9 mouse cellular contexts compared by ENCODE assay signal in genomic region chr10:81483983-81484382, GRCm38 (mm10). TPM values are rescaled to one million over a fixed set of nuclear protein-coding genes. Genes with fewer than 3 reads are reported as not detected.
A peak's percentile ranks its signal among the peaks of the same experiment; 100 is the strongest.
DNase-seq lines count a peak whose midpoint lies in the region; ATAC-seq and TF ChIP-seq lines count a peak whose summit lies in the region.
"Had no signal": no experiment of that assay in that cellular context is flagged by ENCODE, and none has a peak within 500 bp of the region (broad histone marks: within the 10 kb centered on the region; RNA-seq: fewer than 3 reads in every experiment).

No protein-coding gene starts in this region.

- no peak overlapping the region for H3K27ac ChIP-seq in kidney, embryonic 15.5 days
- H3K27ac ChIP-seq in CH12.LX (ENCODE audit: insufficient read depth, low read depth) = no peak overlapping the region
- H3K27ac ChIP-seq in hindbrain, embryonic 15.5 days (replicated peaks) = peak overlapping the region; percentile 44; the same call in 1 of the 2 replicates
- no peak overlapping the region for H3K27ac ChIP-seq in intestine, embryonic 15.5 days
- H3K27ac ChIP-seq: limb, embryonic 12.5 days had no signal

- peaks cover 32% of the 10 kb centered on the region for H3K27me3 ChIP-seq in kidney, embryonic 15.5 days
- peaks cover 30% of the 10 kb centered on the region for H3K27me3 ChIP-seq in CH12.LX (replicated peaks)
- no peaks in the 10 kb centered on the region for H3K27me3 ChIP-seq in hindbrain, embryonic 15.5 days
- peaks cover 22% of the 10 kb centered on the region for H3K27me3 ChIP-seq in intestine, embryonic 15.5 days (replicated peaks)

- no peak for TF ChIP-seq POLR2A in CH12.LX (IDR thresholded peaks at IDR 0.05; ENCODE audit: low read depth, low read length)

- no peaks in the 10 kb centered on the region for H3K79me2 ChIP-seq in CH12.LX (replicated peaks; ENCODE audit: control insufficient read depth, extremely low read depth, insufficient read depth, poor library complexity, severe bottlenecking)

- H3K4me3 ChIP-seq in kidney, embryonic 15.5 days (replicated peaks) = no peak overlapping the region
- no peak overlapping the region for H3K4me3 ChIP-seq in CH12.LX (replicated peaks in 1 of 3; ENCODE audit: low read depth in 2 of 3, low read length in 2 of 3, poor library complexity in 1 of 3)
- no peak overlapping the region for H3K4me3 ChIP-seq in hindbrain, embryonic 15.5 days
- H3K4me3 ChIP-seq in intestine, embryonic 15.5 days (replicated peaks) = no peak overlapping the region
- H3K4me3 ChIP-seq: limb, embryonic 12.5 days had no signal

- no peak for TF ChIP-seq EP300 in CH12.LX (IDR thresholded peaks at IDR 0.05; ENCODE audit: low read length)

- no peak overlapping the region for H3K4me2 ChIP-seq in kidney, embryonic 15.5 days
- no peak overlapping the region for H3K4me2 ChIP-seq in CH12.LX (ENCODE audit: insufficient read depth, low read depth, poor library complexity, severe bottlenecking)
- H3K4me2 ChIP-seq in hindbrain, embryonic 15.5 days = no peak overlapping the region
- no peak overlapping the region for H3K4me2 ChIP-seq in intestine, embryonic 15.5 days (replicated peaks)
- H3K4me2 ChIP-seq: limb, embryonic 12.5 days had no signal

- in situ Hi-C loops in CH12.LX (cut with MboI; ENCODE audit: low pct_ligation_motif_present, low pct_unique_long_range_greater_than_20kb, low sequenced_read_pairs) = no loop called here

- H3K4me1 ChIP-seq in kidney, embryonic 15.5 days = peaks cover 10% of the 10 kb centered on the region; the same call in 1 of the 2 replicates
- H3K4me1 ChIP-seq in CH12.LX (ENCODE audit: control insufficient read depth in 1 of 2, insufficient read depth in 2 of 2) = peaks cover 3 to 4% of the 10 kb centered on the region in 2 experiments; a peak in 3 of 4 replicates
- H3K4me1 ChIP-seq in hindbrain, embryonic 15.5 days (replicated peaks) = peaks cover 30% of the 10 kb centered on the region
- 0 out of 2 replicates have a peak, but pooled peaks cover 8% of the 10 kb centered on the region for H3K4me1 ChIP-seq in intestine, embryonic 15.5 days (replicated peaks)

- H3K9ac ChIP-seq in kidney, embryonic 15.5 days = no peak overlapping the region
- no peak overlapping the region for H3K9ac ChIP-seq in CH12.LX (ENCODE audit: insufficient read depth, low read depth)
- no peak overlapping the region for H3K9ac ChIP-seq in hindbrain, embryonic 15.5 days
- no peak overlapping the region for H3K9ac ChIP-seq in intestine, embryonic 15.5 days
- H3K9ac ChIP-seq: limb, embryonic 12.5 days had no signal

- TF ChIP-seq CTCF in CH12.LX (conservative IDR thresholded peaks at IDR 0.05 in 1 of 2, IDR thresholded peaks at IDR 0.05 in 1 of 2; ENCODE audit: low read depth in 2 of 2, low read length in 2 of 2) = peak; percentile 20 to 69; a peak in 2 of 4 replicates

- H3K9me3 ChIP-seq in kidney, embryonic 15.5 days (replicated peaks) = no peaks in the 10 kb centered on the region
- H3K9me3 ChIP-seq in CH12.LX (replicated peaks; ENCODE audit: low read length) = no peaks in the 10 kb centered on the region
- no peaks in the 10 kb centered on the region for H3K9me3 ChIP-seq in hindbrain, embryonic 15.5 days
- H3K9me3 ChIP-seq in intestine, embryonic 15.5 days = no peaks in the 10 kb centered on the region
- H3K9me3 ChIP-seq: limb, embryonic 12.5 days had no signal

- DNase-seq in kidney, postnatal 14 days = peak; percentile 44
- peak; percentile 53 for DNase-seq in CH12.LX (ENCODE audit: extremely low read depth)
- peak; percentile 66 to 80 for DNase-seq in cerebellum, postnatal 14 days
- peak; percentile 66 for DNase-seq in retina, embryonic 14.5 days (ENCODE audit: low spot score)
- DNase-seq in layer of hippocampus, adult 9-10 months (ENCODE audit: low spot score) = no peak

- no peak for ATAC-seq in kidney, embryonic 15.5 days (replicated peaks; ENCODE audit: low FRiP score)
- no peak for ATAC-seq in hindbrain, embryonic 15.5 days (ENCODE audit: low FRiP score, low read depth)
- no peak for ATAC-seq in intestine, embryonic 15.5 days

- peaks cover 28% of the 10 kb centered on the region for H3K36me3 ChIP-seq in kidney, embryonic 15.5 days
- peaks cover 30 to 38% of the 10 kb centered on the region in 2 experiments for H3K36me3 ChIP-seq in CH12.LX (replicated peaks in 1 of 2; ENCODE audit: control insufficient read depth in 1 of 2, insufficient read depth in 1 of 2, low read length in 1 of 2)
- H3K36me3 ChIP-seq in hindbrain, embryonic 15.5 days = peaks cover 26% of the 10 kb centered on the region
- peaks cover 23% of the 10 kb centered on the region; the same call in 1 of the 2 replicates for H3K36me3 ChIP-seq in intestine, embryonic 15.5 days

- 23% methylated on average over 9 of the region's 9 CpGs for WGBS in kidney, embryonic 15.5 days
- WGBS in hindbrain, embryonic 15.5 days = 12% methylated on average over 9 of the region's 9 CpGs
- WGBS in intestine, embryonic 15.5 days = 24% methylated on average over 9 of the region's 9 CpGs

- peak; percentile 24 for TF ChIP-seq RAD21 in CH12.LX (IDR thresholded peaks at IDR 0.05; ENCODE audit: low read depth, low read length)

- dilution Hi-C loops in CH12.LX (cut with MboI; ENCODE audit: extremely low pct_ligation_motif_present, extremely low pct_unique_long_range_greater_than_20kb, low sequenced_read_pairs) = no loop called here

TF ChIP-seq in CH12.LX, 34 proteins besides CTCF, POLR2A, EP300 and RAD21:
- TF ChIP-seq UBTF (IDR thresholded peaks at IDR 0.05; ENCODE audit: low read depth, low read length) = no peak
- TF ChIP-seq ZNF384 (IDR thresholded peaks at IDR 0.05; ENCODE audit: low read depth, low read length) = peak; percentile 57
- no peak for TF ChIP-seq SIN3A (IDR thresholded peaks at IDR 0.05; ENCODE audit: low read length)
- TF ChIP-seq TCF12 (IDR thresholded peaks at IDR 0.05; ENCODE audit: low read depth, low read length) = no peak
- peak; percentile 30; the same call in 1 of the 2 replicates for TF ChIP-seq SMC3 (IDR thresholded peaks at IDR 0.05; ENCODE audit: low read depth, low read length)

RNA-seq across cellular contexts. Expression of gene Celf5, which starts 1.5 kb away (rescaled TPM):
- 0.50 and 0.82 TPM in 2 replicates for polyA plus RNA-seq in kidney, embryonic 15.5 days (2015; fragmentation: Nextera tagmentation; extraction: Ambion mirVana)
- 0.08 and 0.17 TPM in 2 replicates for total RNA-seq in CH12.LX (2012; rRNA removed)
- not detected in 2 replicates for total RNA-seq in CH12.LX (2014; rRNA removed)
- polyA plus RNA-seq in CH12.LX (2012; ENCODE audit: insufficient read length, low read depth) = 0.07 and 0.12 TPM in 2 replicates
- polyA plus RNA-seq in hindbrain, embryonic 15.5 days (2015; fragmentation: Nextera tagmentation; extraction: Ambion mirVana) = 70.0 and 77.6 TPM in 2 replicates
- 1.7 TPM in 2 replicates for polyA plus RNA-seq in intestine, embryonic 15.5 days (2015; fragmentation: Nextera tagmentation; extraction: Ambion mirVana)

RNA-seq across cellular contexts. Expression of gene Ncln, which starts 12.2 kb away (rescaled TPM):
- polyA plus RNA-seq in kidney, embryonic 15.5 days (2015; fragmentation: Nextera tagmentation; extraction: Ambion mirVana) = 85.7 and 93.5 TPM in 2 replicates
- 99.5 and 104 TPM in 2 replicates for total RNA-seq in CH12.LX (2012; rRNA removed)
- 41.5 and 41.7 TPM in 2 replicates for total RNA-seq in CH12.LX (2014; rRNA removed)
- polyA plus RNA-seq in CH12.LX (2012; ENCODE audit: insufficient read length, low read depth) = 80.5 and 89.5 TPM in 2 replicates
- 66.5 and 72.7 TPM in 2 replicates for polyA plus RNA-seq in hindbrain, embryonic 15.5 days (2015; fragmentation: Nextera tagmentation; extraction: Ambion mirVana)
- 98.5 and 118 TPM in 2 replicates for polyA plus RNA-seq in intestine, embryonic 15.5 days (2015; fragmentation: Nextera tagmentation; extraction: Ambion mirVana)

RNA-seq across cellular contexts. Expression of gene S1pr4, which starts 15.9 kb away (rescaled TPM):
- 1.2 and 1.4 TPM in 2 replicates for polyA plus RNA-seq in kidney, embryonic 15.5 days (2015; fragmentation: Nextera tagmentation; extraction: Ambion mirVana)
- total RNA-seq in CH12.LX (2012; rRNA removed) = 0.25 and 0.30 TPM in 2 replicates
- not detected in 2 replicates for total RNA-seq in CH12.LX (2014; rRNA removed)
- 0.16 and 0.19 TPM in 2 replicates for polyA plus RNA-seq in CH12.LX (2012; ENCODE audit: insufficient read length, low read depth)
- 0.83 and 0.86 TPM in 2 replicates for polyA plus RNA-seq in hindbrain, embryonic 15.5 days (2015; fragmentation: Nextera tagmentation; extraction: Ambion mirVana)
- 1.0 and 1.1 TPM in 2 replicates for polyA plus RNA-seq in intestine, embryonic 15.5 days (2015; fragmentation: Nextera tagmentation; extraction: Ambion mirVana)

RNA-seq across cellular contexts. Expression of gene Nfic, which starts 28.5 kb away (rescaled TPM):
- polyA plus RNA-seq in kidney, embryonic 15.5 days (2015; fragmentation: Nextera tagmentation; extraction: Ambion mirVana) = 67.9 and 84.5 TPM in 2 replicates
- 4.4 and 4.7 TPM in 2 replicates for total RNA-seq in CH12.LX (2012; rRNA removed)
- 0.07 and 0.34 TPM in 2 replicates for total RNA-seq in CH12.LX (2014; rRNA removed)
- 3.8 and 4.0 TPM in 2 replicates for polyA plus RNA-seq in CH12.LX (2012; ENCODE audit: insufficient read length, low read depth)
- 26.6 and 28.0 TPM in 2 replicates for polyA plus RNA-seq in hindbrain, embryonic 15.5 days (2015; fragmentation: Nextera tagmentation; extraction: Ambion mirVana)
- 52.8 and 56.0 TPM in 2 replicates for polyA plus RNA-seq in intestine, embryonic 15.5 days (2015; fragmentation: Nextera tagmentation; extraction: Ambion mirVana)

RNA-seq across cellular contexts. Expression of gene Gna15, which starts 40.0 kb away (rescaled TPM):
- polyA plus RNA-seq in kidney, embryonic 15.5 days (2015; fragmentation: Nextera tagmentation; extraction: Ambion mirVana) = 0.89 and 1.00 TPM in 2 replicates
- total RNA-seq in CH12.LX (2012; rRNA removed) (9.9 and 10.0 TPM in 2 replicates), CH12.LX (2014; rRNA removed) (5.2 and 5.5 TPM in 2 replicates)
- 4.9 and 5.2 TPM in 2 replicates for polyA plus RNA-seq in CH12.LX (2012; ENCODE audit: insufficient read length, low read depth)
- 1.1 and 1.2 TPM in 2 replicates for polyA plus RNA-seq in hindbrain, embryonic 15.5 days (2015; fragmentation: Nextera tagmentation; extraction: Ambion mirVana)
- polyA plus RNA-seq in intestine, embryonic 15.5 days (2015; fragmentation: Nextera tagmentation; extraction: Ambion mirVana) = 0.92 and 0.97 TPM in 2 replicates

Comparison
In these comparisons a context has a peak if more than half of its experiments do, and no peak if none do; other contexts are left out.
1. RNA of gene Celf5, which starts 1.5 kb away (polyA plus RNA-seq): 70.0 to 77.6 TPM in hindbrain, embryonic 15.5 days; 1.7 TPM in intestine, embryonic 15.5 days, 0.50 to 0.82 TPM in kidney, embryonic 15.5 days and 0.07 to 0.12 TPM in CH12.LX; every median in the first group is over 10 times any median in the second.